Mouse (Mus musculus) thymus, postnatal 14 days (tissue): ENCODE results near the gene Dcbld2.
A peak's percentile ranks its signal among the peaks of the same experiment; 100 is the strongest.

Experiments used
- DNase-seq: peaks from one replicate; pipeline ENCODE4 v3.0.0; 2021

Dcbld2 gene

GRCm38 (mm10) chr16:58497886-58498713 lies 89.9 kb downstream of the Dcbld2 start:
- peak; percentile 61 for DNase-seq

- no peak for DNase-seq
Measured at GRCm38 (mm10) chr16:58499172-58499584, 90.9 kb downstream of the Dcbld2 start.

- DNase-seq, result no peak
Measured at GRCm38 (mm10) chr16:58499650-58500049, 91.4 kb downstream of the Dcbld2 start.

GRCm38 (mm10) chr16:58501760-58502301 lies 93.6 kb downstream of the Dcbld2 start:
- DNase-seq, result peak; percentile 30

- DNase-seq, result no peak
Measured at GRCm38 (mm10) chr16:58502566-58502965, 94.3 kb downstream of the Dcbld2 start.

- DNase-seq, result no peak
Measured at GRCm38 (mm10) chr16:58504945-58505344, 96.7 kb downstream of the Dcbld2 start.

GRCm38 (mm10) chr16:58512181-58512761 lies 104.0 kb downstream of the Dcbld2 start:
- DNase-seq, result no peak

GRCm38 (mm10) chr16:58512887-58513286 lies 104.6 kb downstream of the Dcbld2 start:
- DNase-seq, result no peak

GRCm38 (mm10) chr16:58513755-58514154 lies 105.5 kb downstream of the Dcbld2 start:
- no peak for DNase-seq

- DNase-seq, result peak; percentile 68
Measured at GRCm38 (mm10) chr16:58514565-58514964, 106.3 kb downstream of the Dcbld2 start.

GRCm38 (mm10) chr16:58516161-58516560 lies 107.9 kb downstream of the Dcbld2 start:
- no peak for DNase-seq

GRCm38 (mm10) chr16:58516960-58517798 lies 108.9 kb downstream of the Dcbld2 start:
- DNase-seq, result no peak
